Mouse (Mus musculus) stomach, postnatal 0 days (tissue): ENCODE results near the gene Mospd1. TPM values are rescaled to one million over a fixed set of nuclear protein-coding genes. Genes with fewer than 3 reads are reported as not detected.

Experiments
- ATAC-seq: fragments of 200-750 bp; cut with Nextera tagmentation; 2 replicates; pipeline ENCODE4 v1.8.0; 2017; ENCODE audit not compliant: low FRiP score, low TSS enrichment
- DNase-seq: peaks from one replicate; pipeline ENCODE4 v3.0.0-alpha.2; 2016; ENCODE audit warnings: low spot score
- H3K27ac ChIP-seq: fragments of 300-500 bp; sonication (generic); replicated peaks from 2 replicates; pipeline ENCODE4 v1.5.1; 2014; ENCODE audit warnings: mild to moderate bottlenecking, control low read depth
- H3K27me3 ChIP-seq: fragments of 300-500 bp; sonication (generic); 2 replicates; pipeline ENCODE4 v1.6.1; 2014; ENCODE audit warnings: low read length; ENCODE audit not compliant: control insufficient read depth, insufficient read depth
- H3K36me3 ChIP-seq: fragments of 300-500 bp; sonication (generic); 2 replicates; pipeline ENCODE4 v1.6.1; 2014; ENCODE audit warnings: low read length, mixed read lengths; ENCODE audit not compliant: control insufficient read depth, insufficient read depth
- H3K4me1 ChIP-seq: fragments of 300-500 bp; sonication (generic); replicated peaks from 2 replicates; pipeline ENCODE4 v1.6.1; 2014; ENCODE audit warnings: antibody characterized with exemption; ENCODE audit not compliant: control insufficient read depth, insufficient read depth
- H3K4me2 ChIP-seq: fragments of 300-500 bp; sonication (generic); replicated peaks from 2 replicates; pipeline ENCODE4 v1.6.1; 2014; ENCODE audit warnings: low read depth, mild to moderate bottlenecking, control low read depth, moderate library complexity
- H3K4me3 ChIP-seq: fragments of 300-500 bp; sonication (generic); 2 replicates; pipeline ENCODE4 v1.5.1; 2014; ENCODE audit warnings: low read depth, low read length, control low read depth
- H3K9ac ChIP-seq: fragments of 300-500 bp; sonication (generic); 2 replicates; pipeline ENCODE4 v1.6.1; 2014; ENCODE audit warnings: mild to moderate bottlenecking, low read length, control low read depth, mixed read lengths
- H3K9me3 ChIP-seq: fragments of 300-500 bp; sonication (generic); 2 replicates; pipeline ENCODE4 v1.6.1; 2016; ENCODE audit warnings: low read length; ENCODE audit not compliant: control insufficient read depth
- CTCF ChIP-seq: IDR thresholded peaks from 2 replicates; pipeline ENCODE4 v1.5.1; 2016; ENCODE audit warnings: antibody characterized with exemption, low read depth, mild to moderate bottlenecking, moderate library complexity
- EP300 ChIP-seq: optimal IDR thresholded peaks from 2 replicates; pipeline ENCODE3; 2016; ENCODE audit warnings: antibody characterized with exemption
- WGBS: fragments of 180-500 bp; shearing (Covaris S2); extraction: QIAGEN DNeasy Blood & Tissue Kit; methylation state at CpG from one replicate; pipeline ENCODE4 v1.1.7; 2014; 5-methylcytosine and 5-hydroxymethylcytosine counted together
- polyA plus RNA-seq: library from polyadenylated mRNA; unstranded; fragments of >200 nt; fragmentation: Nextera tagmentation; extraction: Ambion mirVana; gene quantifications from 2 replicates; pipeline ENCODE4 v1.2.1, GENCODE M21; 2015

Mospd1 gene
- polyA plus RNA-seq, 1 experiment from 2014 or later = 28.9 TPM

DNA sequence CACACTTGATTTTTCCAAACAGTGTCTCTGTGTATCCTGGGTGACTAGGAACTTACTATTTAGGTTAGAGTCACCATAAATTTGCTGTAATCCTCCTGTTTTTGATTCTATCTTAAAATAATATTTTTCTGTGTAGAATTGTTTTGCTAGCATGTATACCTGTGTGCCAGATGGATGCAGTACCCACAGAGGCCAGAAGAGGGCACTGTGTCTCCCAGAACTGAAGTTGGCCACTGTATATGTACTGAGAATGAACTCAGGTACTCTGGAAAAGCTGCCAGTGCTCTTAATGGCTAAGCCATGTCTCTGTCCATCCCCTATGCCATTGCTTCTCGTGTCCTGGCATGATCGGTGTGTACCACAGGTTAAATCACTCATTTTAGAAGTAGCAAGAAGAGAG lies 28.8 kb downstream of the Mospd1 start:
- no peak overlapping the region for H3K27ac ChIP-seq
- ATAC-seq (no peak), DNase-seq (peak; percentile 47)
- no peaks in the 10 kb centered on the region for H3K9me3 ChIP-seq
- no peaks in the 10 kb centered on the region for H3K36me3 ChIP-seq
- no peaks in the 10 kb centered on the region for H3K4me1 ChIP-seq
- H3K4me2 ChIP-seq = no peak overlapping the region
- H3K4me3 ChIP-seq = no peak overlapping the region
- 72% methylated on average over 2 of the region's 2 CpGs for WGBS
- no peaks in the 10 kb centered on the region for H3K27me3 ChIP-seq
- TF ChIP-seq EP300 = no peak
- peak; percentile 78 for TF ChIP-seq CTCF
- no peak overlapping the region for H3K9ac ChIP-seq

- no peak overlapping the region for H3K27ac ChIP-seq
- ATAC-seq (no peak), DNase-seq (no peak)
- H3K4me1 ChIP-seq = no peaks in the 10 kb centered on the region
- no peak overlapping the region for H3K9ac ChIP-seq
- H3K9me3 ChIP-seq = no peaks in the 10 kb centered on the region
- no peak for TF ChIP-seq EP300
- TF ChIP-seq CTCF = peak; percentile 58
- H3K36me3 ChIP-seq = no peaks in the 10 kb centered on the region
- H3K4me3 ChIP-seq = no peak overlapping the region
- H3K27me3 ChIP-seq = no peaks in the 10 kb centered on the region
- no peak overlapping the region for H3K4me2 ChIP-seq
Observed at GRCm38 (mm10) chrX:53337355-53337754, 32.9 kb downstream of the Mospd1 start.

- Histone ChIP-seq H3K9ac (no peak overlapping the region), H3K36me3 (no peaks in the 10 kb centered on the region), H3K27ac (no peak overlapping the region), H3K4me1 (no peaks in the 10 kb centered on the region), H3K27me3 (no peaks in the 10 kb centered on the region), H3K4me3 (no peak overlapping the region), H3K9me3 (no peaks in the 10 kb centered on the region), H3K4me2 (no peak overlapping the region)
- 84% methylated on average over 4 of the region's 4 CpGs for WGBS
- no peak for TF ChIP-seq CTCF
- TF ChIP-seq EP300 = no peak
- ATAC-seq (no peak), DNase-seq (no peak)
Observed at GRCm38 (mm10) chrX:53330396-53330795, 39.9 kb downstream of the Mospd1 start.

- no peaks in the 10 kb centered on the region for H3K9me3 ChIP-seq
- no peak overlapping the region for H3K9ac ChIP-seq
- no peaks in the 10 kb centered on the region for H3K36me3 ChIP-seq
- WGBS = 65% methylated on average over 4 of the region's 4 CpGs
- ATAC-seq = no peak
- H3K4me1 ChIP-seq = no peaks in the 10 kb centered on the region
- no peak overlapping the region for H3K27ac ChIP-seq
- TF ChIP-seq EP300 (no peak), CTCF (no peak)
- no peak overlapping the region for H3K4me2 ChIP-seq
- DNase-seq = no peak
- H3K4me3 ChIP-seq = no peak overlapping the region
- no peaks in the 10 kb centered on the region for H3K27me3 ChIP-seq
Observed at GRCm38 (mm10) chrX:53321111-53321510, 49.2 kb downstream of the Mospd1 start.

DNA sequence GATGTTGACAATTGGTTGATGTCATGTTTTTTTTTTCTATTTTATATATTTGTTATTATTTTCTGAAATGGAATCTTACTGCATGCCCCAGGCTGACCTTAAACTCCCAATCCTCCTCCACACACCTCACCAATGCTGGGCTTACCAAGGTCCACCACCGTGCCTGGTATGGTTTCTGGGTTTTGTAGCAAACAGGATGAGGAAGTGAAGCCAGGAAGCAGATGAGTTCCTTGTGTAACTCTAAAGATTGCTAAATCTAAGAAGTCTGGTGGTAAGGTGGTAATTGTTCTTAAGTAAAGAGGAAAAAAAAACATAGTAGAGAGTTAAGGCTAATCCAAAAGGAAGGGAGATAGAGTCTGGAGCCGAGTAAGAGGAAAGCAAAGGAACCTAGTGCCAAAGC lies 49.7 kb downstream of the Mospd1 start:
- H3K4me3 ChIP-seq = no peak overlapping the region
- DNase-seq (no peak), ATAC-seq (no peak)
- no peak for TF ChIP-seq EP300
- TF ChIP-seq CTCF = no peak
- no peaks in the 10 kb centered on the region for H3K27me3 ChIP-seq
- no peak overlapping the region for H3K4me2 ChIP-seq
- no peak overlapping the region for H3K9ac ChIP-seq
- H3K9me3 ChIP-seq = no peaks in the 10 kb centered on the region
- no peaks in the 10 kb centered on the region for H3K36me3 ChIP-seq
- no peak overlapping the region for H3K27ac ChIP-seq
- 55% methylated on average over 2 of the region's 2 CpGs for WGBS
- no peaks in the 10 kb centered on the region for H3K4me1 ChIP-seq

Other genes with a start within 250 kb of the Mospd1 start
- 1.2 and 1.6 TPM in 2 replicates for gene Plac1, start 130.4 kb downstream of the Mospd1 start, polyA plus RNA-seq
- gene Fam122b, start 100.7 kb downstream of the Mospd1 start, polyA plus RNA-seq = 3.4 and 4.0 TPM in 2 replicates
- not detected in 2 replicates for gene Fam122c, start 97.1 kb downstream of the Mospd1 start, polyA plus RNA-seq
- gene Etd, start 64.4 kb upstream of the Mospd1 start, polyA plus RNA-seq = not detected in 2 replicates
- 20.0 and 23.6 TPM in 2 replicates for gene Rtl8c, start 237.5 kb upstream of the Mospd1 start, polyA plus RNA-seq
- gene Gm14597, start 238.5 kb upstream of the Mospd1 start, polyA plus RNA-seq = not detected in 2 replicates